Mouse (Mus musculus) testis, adult 2 months (tissue): ENCODE results near the gene Col6a3.

Experiments used
- CTCF ChIP-seq: fragments of 200-500 bp; IDR thresholded peaks from 2 replicates; pipeline ENCODE4 v1.5.1; 2012; ENCODE audit warnings: low read depth, mild to moderate bottlenecking, inconsistent platforms, low read length, moderate library complexity; ENCODE audit not compliant: control insufficient read depth, insufficient read depth, insufficient replicate concordance
- POLR2A ChIP-seq: fragments of 200-500 bp; IDR thresholded peaks from 2 replicates; pipeline ENCODE4 v1.6.1; 2012; ENCODE audit warnings: low read depth, mild to moderate bottlenecking, inconsistent platforms, low read length, moderate library complexity; ENCODE audit not compliant: control insufficient read depth

- TF ChIP-seq CTCF (no peak), POLR2A (no peak)
Measured at GRCm38 (mm10) chr1:90769301-90769700, 74.5 kb downstream of the Col6a3 start.
